Mouse (Mus musculus): Measurements from ENCODE around the gene 0610030E20Rik.

Gene 0610030E20Rik

GRCm38 (mm10) chr6:72347166-72347941 is at the start of gene 0610030E20Rik:
TSS of gene 0610030E20Rik (plus strand) at chr6:72347317.
- in situ Hi-C loops (cut with MboI, MseI) = no loop called here

GRCm38 (mm10) chr6:72297825-72298224 is 49.3 kb upstream of the 0610030E20Rik start:
- in situ Hi-C loops (cut with MboI, MseI) = no loop called here

- in situ Hi-C loops (cut with MboI, MseI) = no loop called here
These were observed 44.7 kb upstream of the 0610030E20Rik start for GRCm38 (mm10) chr6:72302349-72302925.

- in situ Hi-C loops (cut with MboI, MseI) = no loop called here
These were observed 43.6 kb upstream of the 0610030E20Rik start for GRCm38 (mm10) chr6:72303510-72303909.

GRCm38 (mm10) chr6:72312198-72312597 is 34.9 kb upstream of the 0610030E20Rik start:
- in situ Hi-C loops (cut with MboI, MseI) = no loop called here

- in situ Hi-C loops (cut with MboI, MseI) = no loop called here
These were observed 33.8 kb upstream of the 0610030E20Rik start for GRCm38 (mm10) chr6:72313124-72313867.

- in situ Hi-C loops (cut with MboI, MseI) = no loop called here
These were observed 31.7 kb upstream of the 0610030E20Rik start for GRCm38 (mm10) chr6:72315384-72315783.

GRCm38 (mm10) chr6:72316044-72316443 is 31.1 kb upstream of the 0610030E20Rik start:
- in situ Hi-C loops (cut with MboI, MseI) = no loop called here

- in situ Hi-C loops (cut with MboI, MseI) = no loop called here
These were observed 28.7 kb upstream of the 0610030E20Rik start for GRCm38 (mm10) chr6:72318440-72318839.

- in situ Hi-C loops (cut with MboI, MseI) = no loop called here
These were observed 28.1 kb upstream of the 0610030E20Rik start for GRCm38 (mm10) chr6:72319019-72319418.

- in situ Hi-C loops (cut with MboI, MseI) = loop anchor here (5.0 to 10.0 kb wide), 2 partner anchors 36 to 438 kb away; no protein-coding TSS in a partner anchor
These were observed 24.2 kb upstream of the 0610030E20Rik start for GRCm38 (mm10) chr6:72322936-72323335.

GRCm38 (mm10) chr6:72323786-72324508 is 23.2 kb upstream of the 0610030E20Rik start:
- in situ Hi-C loops (cut with MboI, MseI) = loop anchor here (5.0 to 10.0 kb wide), 2 partner anchors 37 to 439 kb away; no protein-coding TSS in a partner anchor

GRCm38 (mm10) chr6:72326274-72326673 is 20.8 kb upstream of the 0610030E20Rik start:
- in situ Hi-C loops (cut with MboI, MseI) = loop anchor here (5.0 to 10.0 kb wide), 2 partner anchors 441 to 734 kb away; no protein-coding TSS in a partner anchor

GRCm38 (mm10) chr6:72329019-72329418 is 18.1 kb upstream of the 0610030E20Rik start:
- in situ Hi-C loops (cut with MboI, MseI) = loop anchor here (5.0 to 10.0 kb wide), 2 partner anchors 444 to 737 kb away; no protein-coding TSS in a partner anchor

- in situ Hi-C loops (cut with MboI, MseI) = loop anchor here (5.0 kb wide), 1 partner anchor 718 kb away; no protein-coding TSS in a partner anchor
These were observed 17.0 kb upstream of the 0610030E20Rik start for GRCm38 (mm10) chr6:72330133-72330532.

GRCm38 (mm10) chr6:72333111-72333510 is 14.0 kb upstream of the 0610030E20Rik start:
- in situ Hi-C loops (cut with MboI, MseI) = loop anchor here (5.0 kb wide), 1 partner anchor 721 kb away; no protein-coding TSS in a partner anchor

GRCm38 (mm10) chr6:72340481-72340880 is 6.6 kb upstream of the 0610030E20Rik start:
- in situ Hi-C loops (cut with MboI, MseI) = no loop called here

- in situ Hi-C loops (cut with MboI, MseI) = no loop called here
These were observed 2.6 kb upstream of the 0610030E20Rik start for GRCm38 (mm10) chr6:72344396-72345073.

- in situ Hi-C loops (cut with MboI, MseI) = no loop called here
These were observed 2.0 kb upstream of the 0610030E20Rik start, which contains the start of gene Usp39 for GRCm38 (mm10) chr6:72345074-72345567. TSS of gene Usp39 (minus strand) at chr6:72345184.

- in situ Hi-C loops (cut with MboI, MseI) = no loop called here
These were observed 1.5 kb upstream of the 0610030E20Rik start for GRCm38 (mm10) chr6:72345633-72346032.
